8 mouse cellular contexts compared by ENCODE assay signal in genomic region chr13:89384598-89385145, GRCm38 (mm10).
DNase-seq lines count a peak whose midpoint lies in the region; ATAC-seq and TF ChIP-seq lines count a peak whose summit lies in the region.

No protein-coding gene starts in this region.

- no peak for ATAC-seq in heart, embryonic 16.5 days (replicated peaks; ENCODE audit: extremely low read depth, insufficient read depth, low FRiP score)
- peak; percentile 24; the same call in 1 of the 2 replicates for ATAC-seq in granulocyte monocyte progenitor cell, adult 5-6 weeks (replicated peaks; ENCODE audit: poor library complexity, severe bottlenecking)
- peak; percentile 51; the same call in 1 of the 2 replicates for ATAC-seq in neutrophil, adult 5-6 weeks (ENCODE audit: extremely low read depth, insufficient number of reproducible peaks, low FRiP score, poor library complexity, severe bottlenecking)
- ATAC-seq in intestine, postnatal 0 days, result no peak

- H3K9ac ChIP-seq in heart, embryonic 16.5 days (ENCODE audit: low read length), result no peak overlapping the region
- no peak overlapping the region for H3K9ac ChIP-seq in intestine, postnatal 0 days (ENCODE audit: low read depth, low read length)

- 0 out of 2 replicates have a peak overlapping the region, but pooled peaks have one; percentile 21 for H3K27ac ChIP-seq in heart, embryonic 16.5 days (ENCODE audit: low read length)
- no peak overlapping the region for H3K27ac ChIP-seq in intestine, postnatal 0 days (ENCODE audit: low read depth, low read length)

- DNase-seq in heart, postnatal 25 days (ENCODE audit: low spot score), result no peak
- peak; percentile 19 for DNase-seq in right cerebral cortex, postnatal 14 days
- DNase-seq in right cerebral cortex, postnatal 4 days, result no peak
- DNase-seq in adrenal gland, adult (ENCODE audit: inconsistent age in 2 of 2, low spot score in 1 of 2), result no peak

- no peaks in the 10 kb centered on the region for H3K27me3 ChIP-seq in heart, embryonic 16.5 days (ENCODE audit: control insufficient read depth, insufficient read depth, low read length)
- H3K27me3 ChIP-seq in intestine, postnatal 0 days (replicated peaks; ENCODE audit: control insufficient read depth, insufficient read depth, low read length), result no peaks in the 10 kb centered on the region

- H3K9me3 ChIP-seq in heart, embryonic 16.5 days (replicated peaks; ENCODE audit: control insufficient read depth, low read length), result no peaks in the 10 kb centered on the region
- no peaks in the 10 kb centered on the region for H3K9me3 ChIP-seq in intestine, postnatal 0 days (ENCODE audit: control insufficient read depth)

- no peaks in the 10 kb centered on the region for H3K4me1 ChIP-seq in heart, embryonic 16.5 days (ENCODE audit: control insufficient read depth, insufficient read depth, low read length)
- H3K4me1 ChIP-seq in intestine, postnatal 0 days (replicated peaks; ENCODE audit: control insufficient read depth, insufficient read depth, low read length), result no peaks in the 10 kb centered on the region

- no peak for TF ChIP-seq CTCF in intestine, postnatal 0 days (IDR thresholded peaks at IDR 0.05; ENCODE audit: low read depth)

- intact Hi-C loops in heart, postnatal 25 days (cut with DNase I), result no loop called here

- no peaks in the 10 kb centered on the region for H3K36me3 ChIP-seq in heart, embryonic 16.5 days (ENCODE audit: control insufficient read depth, insufficient read depth)
- H3K36me3 ChIP-seq in intestine, postnatal 0 days (ENCODE audit: control insufficient read depth, insufficient read depth), result no peaks in the 10 kb centered on the region

- no peak overlapping the region for H3K4me2 ChIP-seq in heart, embryonic 16.5 days (ENCODE audit: low read depth, low read length)
- H3K4me2 ChIP-seq in intestine, postnatal 0 days (replicated peaks; ENCODE audit: low read depth), result no peak overlapping the region

- WGBS in heart, embryonic 16.5 days, result 69% methylated on average over 11 of the region's 11 CpGs
- 76% methylated on average over 11 of the region's 11 CpGs for WGBS in intestine, postnatal 0 days

- no peak overlapping the region for H3K4me3 ChIP-seq in heart, embryonic 16.5 days (ENCODE audit: low read length)
- no peak overlapping the region for H3K4me3 ChIP-seq in intestine, postnatal 0 days (ENCODE audit: low read depth, low read length)

Comparison
In these comparisons a context has a peak if more than half of its experiments do, and no peak if none do; other contexts are left out.
1. ATAC-seq: peak in granulocyte monocyte progenitor cell, adult 5-6 weeks (single experiment) and neutrophil, adult 5-6 weeks (single experiment); none in heart, embryonic 16.5 days (single experiment) and intestine, postnatal 0 days (single experiment).